Mouse (Mus musculus): ENCODE data around the gene Pfkfb3. TPM values are rescaled to one million over a fixed set of nuclear protein-coding genes. Genes with fewer than 3 reads are reported as not detected.

The Pfkfb3 gene
- polyA plus RNA-seq, 1 experiment from 2014 or later: 10.7 TPM

DNA sequence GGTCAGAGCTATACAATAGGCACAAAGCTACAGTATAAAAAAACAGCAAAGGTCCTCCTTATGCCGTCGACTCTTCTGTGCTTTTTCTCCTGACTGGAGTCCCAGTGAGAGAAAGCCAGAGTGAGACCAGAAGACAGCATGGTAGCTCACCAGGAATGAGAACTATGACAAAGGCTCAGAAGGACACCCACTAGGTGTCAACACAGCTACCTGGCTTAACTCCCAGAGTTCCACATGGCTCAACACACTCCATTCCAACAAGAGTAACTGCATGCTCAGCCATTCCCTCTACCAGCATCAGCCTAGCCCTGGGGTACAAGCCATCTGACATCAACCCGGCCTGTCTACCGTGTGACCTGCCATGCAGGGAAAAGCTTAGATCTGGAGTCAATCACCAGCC lies 70.7 kb downstream of the Pfkfb3 start:
- DNase-seq (ENCODE audit: low spot score): no peak
- Histone ChIP-seq H3K27ac (no peak overlapping the region), H3K27me3 (ENCODE audit: low read depth, poor library complexity, severe bottlenecking) (no peaks in the 10 kb centered on the region), H3K9me3 (replicated peaks) (no peaks in the 10 kb centered on the region), H3K4me3 (no peak overlapping the region), H3K4me1 (no peaks in the 10 kb centered on the region), H3K36me3 (peaks cover 99% of the 10 kb centered on the region)
- WGBS: 86% methylated on average over 4 of the region's 4 CpGs

GRCm38 (mm10) chr2:11482364-11482763 lies 71.5 kb downstream of the Pfkfb3 start:
- H3K9me3 ChIP-seq (replicated peaks): no peaks in the 10 kb centered on the region
- no peak for DNase-seq (ENCODE audit: low spot score)
- H3K4me1 ChIP-seq: no peaks in the 10 kb centered on the region
- H3K4me3 ChIP-seq: no peak overlapping the region
- no peaks in the 10 kb centered on the region for H3K27me3 ChIP-seq (ENCODE audit: low read depth, poor library complexity, severe bottlenecking)
- WGBS: 88% methylated on average over 7 of the region's 7 CpGs
- H3K27ac ChIP-seq: no peak overlapping the region
- peaks cover 99% of the 10 kb centered on the region for H3K36me3 ChIP-seq

DNA sequence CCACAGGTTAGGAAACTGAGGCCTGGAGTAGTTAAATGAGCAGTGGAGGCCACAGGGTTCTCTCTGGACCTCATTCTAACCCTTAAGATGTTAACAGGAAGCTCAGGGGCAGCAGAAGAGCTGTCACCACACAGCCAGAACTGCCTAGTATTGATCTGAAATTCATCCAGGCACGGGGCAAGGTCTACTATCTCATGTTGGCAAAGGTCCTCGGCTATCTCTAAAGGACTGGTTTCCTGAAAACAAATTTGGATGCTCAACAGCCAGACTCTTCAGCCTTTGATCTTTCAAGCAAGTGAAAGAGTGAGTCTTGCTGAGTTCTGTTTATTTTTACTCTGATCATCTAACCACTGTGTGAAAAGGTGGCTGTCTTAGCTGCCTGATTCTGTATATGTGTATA lies 74.9 kb downstream of the Pfkfb3 start:
- Histone ChIP-seq H3K27me3 (ENCODE audit: low read depth, poor library complexity, severe bottlenecking) (no peaks in the 10 kb centered on the region), H3K9me3 (replicated peaks) (no peaks in the 10 kb centered on the region), H3K27ac (no peak overlapping the region), H3K4me3 (no peak overlapping the region), H3K4me1 (no peaks in the 10 kb centered on the region), H3K36me3 (peaks cover 100% of the 10 kb centered on the region)
- no peak for DNase-seq (ENCODE audit: low spot score)
- 80% methylated on average over 2 of the region's 2 CpGs for WGBS

GRCm38 (mm10) chr2:11475316-11475715 lies 78.6 kb downstream of the Pfkfb3 start:
- no peak overlapping the region for H3K27ac ChIP-seq
- H3K4me1 ChIP-seq: no peaks in the 10 kb centered on the region
- H3K36me3 ChIP-seq: peaks cover 99% of the 10 kb centered on the region
- 91% methylated on average over 7 of the region's 7 CpGs for WGBS
- no peak overlapping the region for H3K4me3 ChIP-seq
- DNase-seq (ENCODE audit: low spot score): no peak
- H3K9me3 ChIP-seq (replicated peaks): no peaks in the 10 kb centered on the region
- no peaks in the 10 kb centered on the region for H3K27me3 ChIP-seq (ENCODE audit: low read depth, poor library complexity, severe bottlenecking)

DNA sequence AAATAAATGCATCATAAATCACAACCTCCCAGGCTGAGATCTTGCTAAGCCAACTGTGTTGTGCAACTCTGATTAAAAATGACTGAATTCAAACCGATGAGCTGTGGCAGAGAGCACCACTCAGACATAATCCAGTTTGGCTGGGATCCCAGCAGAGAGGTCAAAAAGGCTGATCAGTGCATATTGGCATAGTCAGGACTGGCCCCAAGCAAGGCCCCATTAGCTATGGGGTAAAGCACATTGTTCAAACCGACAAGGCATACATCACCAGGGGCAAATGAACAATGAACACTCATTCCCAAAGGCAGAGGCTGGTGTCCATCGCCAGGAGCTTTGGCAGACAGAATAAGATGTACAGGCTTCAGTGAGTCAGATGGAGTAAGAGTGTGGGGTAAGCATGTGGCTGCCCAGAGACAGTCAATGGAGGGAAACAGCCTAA lies 89.2 kb downstream of the Pfkfb3 start:
- DNase-seq (ENCODE audit: low spot score): no peak
- no peaks in the 10 kb centered on the region for H3K27me3 ChIP-seq (ENCODE audit: low read depth, poor library complexity, severe bottlenecking)
- WGBS: 89% methylated on average over 3 of the region's 3 CpGs
- no peak overlapping the region for H3K4me3 ChIP-seq
- no peaks in the 10 kb centered on the region for H3K9me3 ChIP-seq (replicated peaks)
- no peaks in the 10 kb centered on the region for H3K4me1 ChIP-seq
- no peak overlapping the region for H3K27ac ChIP-seq
- no peaks in the 10 kb centered on the region for H3K36me3 ChIP-seq

DNA sequence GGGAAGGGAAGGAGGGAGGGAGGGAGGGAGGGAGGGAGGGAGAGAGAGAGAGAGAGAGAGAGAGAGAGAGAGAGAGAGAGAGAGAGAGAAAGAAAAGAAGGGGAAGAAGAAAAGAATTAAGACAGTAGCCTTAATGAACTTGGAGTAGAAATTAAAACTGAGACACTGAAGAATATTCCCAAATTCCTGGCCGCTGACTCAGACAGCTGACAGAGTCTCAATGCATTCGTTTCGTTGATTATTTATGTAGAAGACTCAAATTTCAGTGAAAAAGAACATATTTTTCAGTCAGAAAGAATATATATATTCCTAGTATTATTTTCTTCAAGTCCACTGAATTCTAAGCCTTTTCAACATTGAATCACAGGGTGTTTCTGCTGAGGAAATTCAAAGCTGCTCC lies 92.9 kb downstream of the Pfkfb3 start:
- Histone ChIP-seq H3K4me1 (no peaks in the 10 kb centered on the region), H3K27ac (no peak overlapping the region), H3K9me3 (replicated peaks) (no peaks in the 10 kb centered on the region), H3K27me3 (ENCODE audit: low read depth, poor library complexity, severe bottlenecking) (no peaks in the 10 kb centered on the region), H3K4me3 (no peak overlapping the region), H3K36me3 (no peaks in the 10 kb centered on the region)
- DNase-seq (ENCODE audit: low spot score): no peak
- 87% methylated on average over 3 of the region's 3 CpGs for WGBS

GRCm38 (mm10) chr2:11458494-11458893 lies 95.4 kb downstream of the Pfkfb3 start:
- H3K27ac ChIP-seq: no peak overlapping the region
- H3K4me3 ChIP-seq: no peak overlapping the region
- no peak for DNase-seq (ENCODE audit: low spot score)
- 88% methylated on average over 1 of the region's 1 CpGs for WGBS
- H3K9me3 ChIP-seq (replicated peaks): no peaks in the 10 kb centered on the region
- no peaks in the 10 kb centered on the region for H3K4me1 ChIP-seq
- no peaks in the 10 kb centered on the region for H3K36me3 ChIP-seq
- no peaks in the 10 kb centered on the region for H3K27me3 ChIP-seq (ENCODE audit: low read depth, poor library complexity, severe bottlenecking)

DNA sequence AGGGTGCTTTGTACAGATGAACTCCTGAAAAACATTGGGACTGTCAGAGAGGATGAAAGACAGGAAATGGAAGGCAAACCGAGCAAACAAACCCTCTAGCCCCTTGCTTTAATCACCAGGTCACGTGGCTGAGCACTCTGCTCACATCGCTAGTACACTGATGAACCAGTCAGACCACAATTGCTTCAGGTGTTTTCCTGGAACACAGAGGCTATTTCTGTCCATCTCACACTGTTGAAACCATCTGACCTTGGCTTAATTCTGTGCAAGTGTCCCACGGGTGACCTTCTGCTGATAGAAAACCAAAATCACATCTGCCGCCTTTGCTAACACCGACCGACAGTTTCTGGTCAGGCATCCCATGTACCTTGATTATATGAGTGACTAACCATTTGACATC lies 96.0 kb downstream of the Pfkfb3 start:
- no peaks in the 10 kb centered on the region for H3K9me3 ChIP-seq (replicated peaks)
- no peaks in the 10 kb centered on the region for H3K27me3 ChIP-seq (ENCODE audit: low read depth, poor library complexity, severe bottlenecking)
- no peaks in the 10 kb centered on the region for H3K4me1 ChIP-seq
- no peak for DNase-seq (ENCODE audit: low spot score)
- H3K36me3 ChIP-seq: no peaks in the 10 kb centered on the region
- H3K27ac ChIP-seq: no peak overlapping the region
- WGBS: 72% methylated on average over 7 of the region's 7 CpGs
- no peak overlapping the region for H3K4me3 ChIP-seq

DNA sequence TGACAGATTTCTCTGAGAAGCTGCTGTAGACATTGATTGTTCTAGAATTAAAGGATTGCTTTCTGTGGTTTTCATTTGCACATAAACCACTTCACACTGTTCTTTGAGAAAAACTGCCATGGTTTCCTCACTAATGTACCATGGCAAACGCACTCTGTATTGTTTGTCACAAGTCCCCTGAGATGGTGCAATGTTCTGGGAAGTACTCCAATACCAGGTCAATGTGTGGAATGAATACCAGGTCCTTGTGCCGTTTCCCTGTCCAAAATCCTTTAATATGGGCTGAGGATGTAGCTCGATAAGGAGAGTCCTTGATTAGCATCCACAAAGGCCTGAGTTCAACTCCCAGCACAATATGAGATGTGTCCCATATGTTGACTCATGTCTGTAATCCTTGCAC lies 105.2 kb downstream of the Pfkfb3 start:
- H3K36me3 ChIP-seq: no peaks in the 10 kb centered on the region
- 87% methylated on average over 3 of the region's 3 CpGs for WGBS
- H3K27ac ChIP-seq: no peak overlapping the region
- no peak overlapping the region for H3K4me3 ChIP-seq
- H3K27me3 ChIP-seq (ENCODE audit: low read depth, poor library complexity, severe bottlenecking): no peaks in the 10 kb centered on the region
- no peaks in the 10 kb centered on the region for H3K9me3 ChIP-seq (replicated peaks)
- no peaks in the 10 kb centered on the region for H3K4me1 ChIP-seq
- no peak for DNase-seq (ENCODE audit: low spot score)

GRCm38 (mm10) chr2:11447865-11448264 lies 106.0 kb downstream of the Pfkfb3 start:
- Histone ChIP-seq H3K36me3 (no peaks in the 10 kb centered on the region), H3K27ac (no peak overlapping the region), H3K4me1 (no peaks in the 10 kb centered on the region), H3K4me3 (no peak overlapping the region), H3K27me3 (ENCODE audit: low read depth, poor library complexity, severe bottlenecking) (no peaks in the 10 kb centered on the region), H3K9me3 (replicated peaks) (no peaks in the 10 kb centered on the region)
- no peak for DNase-seq (ENCODE audit: low spot score)
- WGBS: 88% methylated on average over 2 of the region's 2 CpGs

DNA sequence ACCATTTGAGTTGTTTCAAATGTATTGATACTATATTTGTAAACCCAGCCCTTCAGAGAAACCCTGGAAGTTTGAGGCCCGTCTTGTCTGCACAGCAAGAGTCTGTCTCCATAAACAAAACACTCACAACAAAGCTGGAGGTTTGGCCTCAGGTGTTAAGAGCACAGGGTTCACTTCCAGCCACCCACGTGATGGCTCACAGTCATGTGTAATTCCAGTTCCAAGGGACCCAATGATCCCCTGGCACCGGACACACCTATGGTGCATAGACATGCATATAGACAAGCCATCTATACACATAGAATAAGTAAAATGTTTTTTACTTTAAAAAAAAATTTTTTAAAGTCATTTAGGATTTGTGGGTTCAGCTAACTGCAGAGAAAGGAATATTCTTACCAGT lies 108.2 kb downstream of the Pfkfb3 start:
- H3K27me3 ChIP-seq (ENCODE audit: low read depth, poor library complexity, severe bottlenecking): no peaks in the 10 kb centered on the region
- H3K4me1 ChIP-seq: no peaks in the 10 kb centered on the region
- no peak for DNase-seq (ENCODE audit: low spot score)
- H3K9me3 ChIP-seq (replicated peaks): no peaks in the 10 kb centered on the region
- no peak overlapping the region for H3K4me3 ChIP-seq
- no peaks in the 10 kb centered on the region for H3K36me3 ChIP-seq
- WGBS: 89% methylated on average over 3 of the region's 3 CpGs
- no peak overlapping the region for H3K27ac ChIP-seq

- H3K27ac ChIP-seq: no peak overlapping the region
- no peaks in the 10 kb centered on the region for H3K4me1 ChIP-seq
- no peak overlapping the region for H3K4me3 ChIP-seq
- 79% methylated on average over 4 of the region's 4 CpGs for WGBS
- H3K27me3 ChIP-seq (ENCODE audit: low read depth, poor library complexity, severe bottlenecking): no peaks in the 10 kb centered on the region
- H3K9me3 ChIP-seq (replicated peaks): no peaks in the 10 kb centered on the region
- no peaks in the 10 kb centered on the region for H3K36me3 ChIP-seq
- DNase-seq (ENCODE audit: low spot score): no peak
These were observed 112.0 kb downstream of the Pfkfb3 start for GRCm38 (mm10) chr2:11441864-11442263.

DNA sequence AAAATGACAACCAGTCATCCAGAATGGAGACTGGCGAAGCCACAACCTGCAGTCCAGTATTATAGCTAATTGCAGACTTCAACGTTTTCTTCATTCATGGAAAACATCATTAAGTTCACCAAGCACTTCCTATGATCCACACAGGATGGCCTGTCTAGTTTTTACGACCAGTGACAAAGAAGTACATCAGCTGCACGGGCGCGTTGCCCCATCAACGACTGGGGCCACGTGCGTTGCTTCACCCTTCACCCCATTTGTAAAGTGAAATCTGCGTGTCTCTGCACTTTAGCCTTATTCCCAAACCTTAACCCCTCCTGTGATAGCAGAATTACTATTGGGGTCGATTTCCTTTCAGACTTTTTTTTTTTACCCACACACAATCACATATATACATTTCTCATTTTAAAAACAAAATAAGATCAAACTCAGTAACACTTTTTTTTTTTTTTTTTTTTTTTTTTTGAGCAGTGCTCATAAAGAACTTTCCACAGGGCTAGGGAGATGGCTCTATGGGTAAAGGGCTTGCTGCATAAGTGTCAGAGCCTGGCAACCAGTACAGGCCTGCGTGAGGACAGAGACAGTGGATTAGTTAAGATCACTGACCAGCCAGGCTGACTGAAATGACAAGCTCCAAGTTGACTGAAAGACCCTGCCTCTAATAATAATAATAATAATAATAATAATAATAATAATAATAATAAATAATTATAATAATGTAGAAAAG lies 115.5 kb downstream of the Pfkfb3 start:
- Histone ChIP-seq H3K9me3 (replicated peaks) (no peaks in the 10 kb centered on the region), H3K27me3 (ENCODE audit: low read depth, poor library complexity, severe bottlenecking) (no peaks in the 10 kb centered on the region), H3K4me1 (no peaks in the 10 kb centered on the region), H3K27ac (no peak overlapping the region), H3K4me3 (no peak overlapping the region), H3K36me3 (no peaks in the 10 kb centered on the region)
- no peak for DNase-seq (ENCODE audit: low spot score)
- WGBS: 60% methylated on average over 12 of the region's 12 CpGs

DNA sequence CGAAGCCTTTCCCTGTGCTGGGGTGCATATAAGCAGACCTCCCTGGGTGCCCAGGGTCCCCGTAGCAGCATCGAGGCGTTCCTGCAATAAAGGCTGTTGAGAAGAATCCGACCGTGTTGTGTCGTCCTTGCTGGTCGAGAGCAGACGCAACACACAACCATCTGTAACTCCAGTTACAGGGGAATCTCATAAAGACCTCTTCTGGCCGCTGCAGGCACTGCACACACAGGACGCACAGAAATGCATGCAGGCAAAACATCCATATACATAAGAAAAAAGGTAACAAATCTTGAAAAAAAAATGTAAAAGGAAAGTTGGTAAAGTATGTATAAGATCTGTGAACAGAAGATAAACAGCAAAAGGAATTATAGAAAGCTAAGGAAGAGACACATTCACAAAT lies 117.5 kb downstream of the Pfkfb3 start:
- Histone ChIP-seq H3K27ac (no peak overlapping the region), H3K9me3 (replicated peaks) (no peaks in the 10 kb centered on the region), H3K36me3 (no peaks in the 10 kb centered on the region), H3K4me1 (no peaks in the 10 kb centered on the region), H3K4me3 (no peak overlapping the region), H3K27me3 (ENCODE audit: low read depth, poor library complexity, severe bottlenecking) (no peaks in the 10 kb centered on the region)
- WGBS: 93% methylated on average over 11 of the region's 11 CpGs
- no peak for DNase-seq (ENCODE audit: low spot score)
